Mouse (Mus musculus) hindbrain, embryonic 11.5 days (tissue): ENCODE measurements around the gene Lonp2. TPM values are rescaled to one million over a fixed set of nuclear protein-coding genes. Genes with fewer than 3 reads are reported as not detected.

Experiments
- polyA plus RNA-seq: library from polyadenylated mRNA; unstranded; fragments of >200 nt; fragmentation: Nextera tagmentation; extraction: Ambion mirVana; gene quantifications from 2 replicates; pipeline ENCODE4 v1.2.1, GENCODE M21; 2014

The Lonp2 gene
- polyA plus RNA-seq, 1 experiment from 2014 or later: 67.4 TPM

Other genes with a start within 250 kb of the Lonp2 start
- gene Abcc12, start 43.4 kb upstream of the Lonp2 start, polyA plus RNA-seq: not detected in 2 replicates
- gene Gm10638, start 121.7 kb downstream of the Lonp2 start, polyA plus RNA-seq: 5.9 and 6.3 TPM in 2 replicates
- gene Siah1a, start 121.9 kb downstream of the Lonp2 start, polyA plus RNA-seq: 78.8 and 82.9 TPM in 2 replicates